Mouse (Mus musculus) heart, postnatal 0 days (tissue): ENCODE data around the gene Gipc1.

ENCODE experiments used
- CTCF ChIP-seq: IDR thresholded peaks from 2 replicates; pipeline ENCODE4 v1.5.1; 2016; ENCODE audit warnings: antibody characterized with exemption, control low read depth, low read depth
- EP300 ChIP-seq: IDR thresholded peaks from 2 replicates; pipeline ENCODE4 v1.6.1; 2016; ENCODE audit warnings: antibody characterized with exemption, low read depth

DNA sequence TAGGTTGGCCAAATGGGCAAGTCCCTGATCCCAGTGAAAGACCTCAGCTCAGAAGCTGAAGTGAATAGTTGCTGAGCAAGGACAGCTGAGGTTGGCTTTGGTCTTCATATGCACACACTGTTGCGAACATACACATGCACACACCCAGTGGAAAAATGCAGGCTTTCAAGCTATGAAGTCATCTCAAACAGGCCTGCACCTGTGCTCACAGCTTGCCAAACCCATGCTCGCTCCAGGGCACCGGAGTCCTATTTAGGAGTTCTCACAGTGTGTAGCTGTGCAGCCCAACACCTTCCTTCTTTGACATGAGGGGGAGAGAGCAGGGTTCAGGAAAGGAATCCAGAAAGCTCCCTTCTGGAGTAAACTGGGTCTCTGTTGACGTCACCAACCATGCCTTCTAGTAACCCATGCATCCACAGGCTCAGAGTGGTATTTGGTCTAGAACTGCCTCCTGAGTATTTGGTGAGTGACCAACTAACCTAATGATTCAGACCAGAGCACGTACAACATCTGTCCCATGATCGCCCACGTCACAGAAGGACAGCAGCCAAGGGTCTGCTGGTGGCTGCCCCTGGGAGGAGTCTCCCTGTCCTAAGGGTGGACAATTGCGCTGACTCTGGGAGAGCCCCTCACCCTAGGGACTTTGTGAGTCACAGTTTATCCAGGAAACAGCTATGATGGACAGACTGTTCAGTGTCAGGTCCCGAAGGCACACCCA is 32.8 kb upstream of the Gipc1 start:
- TF ChIP-seq CTCF (no peak), EP300 (no peak)
